Mouse (Mus musculus): ENCODE measurements around the gene Trim14. TPM values are rescaled to one million over a fixed set of nuclear protein-coding genes. Genes with fewer than 3 reads are reported as not detected.

Gene Trim14
- total and polyA plus RNA-seq, 3 experiments, result 11.6 to 35.4 (median 26.5) TPM

DNA sequence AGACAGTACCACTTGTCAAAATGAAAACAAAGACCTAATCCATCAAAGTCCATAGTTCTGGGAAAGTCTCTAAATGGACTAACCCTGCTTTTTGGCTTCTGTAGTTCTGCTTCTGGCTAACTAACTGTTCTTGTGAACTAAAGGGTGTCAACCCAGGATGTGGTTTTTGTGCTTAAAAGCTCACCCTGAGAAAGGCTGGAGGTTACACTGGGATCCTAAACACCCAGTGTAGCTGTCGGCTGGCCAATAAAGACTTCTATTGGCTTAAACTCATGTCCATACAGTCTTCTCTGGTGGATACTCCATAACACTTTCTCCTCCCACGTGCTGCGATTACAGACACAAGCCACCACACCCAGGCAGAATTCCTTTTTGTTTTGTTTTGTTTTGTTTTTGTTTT is 9.7 kb downstream of the Trim14 start:
- no peak overlapping the region for H3K4me3 ChIP-seq (replicated peaks in 1 of 3; ENCODE audit: low read depth in 2 of 3, low read length in 2 of 3, poor library complexity in 1 of 3)
- no peaks in the 10 kb centered on the region for H3K27me3 ChIP-seq (replicated peaks)
- peaks cover 68 to 78% of the 10 kb centered on the region in 2 experiments for H3K36me3 ChIP-seq (replicated peaks in 1 of 2; ENCODE audit: control insufficient read depth in 1 of 2, insufficient read depth in 1 of 2, low read length in 1 of 2)
- dilution Hi-C loops (cut with MboI; ENCODE audit: extremely low pct_ligation_motif_present, extremely low pct_unique_long_range_greater_than_20kb, low sequenced_read_pairs), result no loop called here
- in situ Hi-C loops (cut with MboI; ENCODE audit: low pct_ligation_motif_present, low pct_unique_long_range_greater_than_20kb, low sequenced_read_pairs), result no loop called here
- no peak overlapping the region for H3K27ac ChIP-seq (ENCODE audit: insufficient read depth, low read depth)
- no peak for DNase-seq (ENCODE audit: extremely low read depth)
- peaks cover 0 to 26% of the 10 kb centered on the region in 2 experiments; a peak in 3 of 4 replicates for H3K4me1 ChIP-seq (ENCODE audit: control insufficient read depth in 1 of 2, insufficient read depth in 2 of 2)
- TF ChIP-seq SMC3 (IDR thresholded peaks at IDR 0.05; ENCODE audit: low read depth, low read length) (no peak), POLR2A (IDR thresholded peaks at IDR 0.05; ENCODE audit: low read depth, low read length) (no peak), MAFK (IDR thresholded peaks at IDR 0.05; ENCODE audit: insufficient replicate concordance, low read length) (no peak), CTCF (conservative IDR thresholded peaks at IDR 0.05 in 1 of 2, IDR thresholded peaks at IDR 0.05 in 1 of 2; ENCODE audit: low read depth in 2 of 2, low read length in 2 of 2) (no peak), PAX5 (IDR thresholded peaks at IDR 0.05; ENCODE audit: low read length) (no peak), CHD1 (IDR thresholded peaks at IDR 0.05; ENCODE audit: low read depth, low read length) (no peak), ELF1 (IDR thresholded peaks at IDR 0.05; ENCODE audit: low read depth, low read length) (no peak), BHLHE40 (IDR thresholded peaks at IDR 0.05; ENCODE audit: low read depth, low read length) (no peak), E2F4 (IDR thresholded peaks at IDR 0.05; ENCODE audit: insufficient replicate concordance, low read depth, low read length) (no peak), USF1 (IDR thresholded peaks at IDR 0.05; ENCODE audit: low read depth, low read length) (no peak), MXI1 (IDR thresholded peaks at IDR 0.05; ENCODE audit: low read depth, low read length) (no peak), ZNF384 (IDR thresholded peaks at IDR 0.05; ENCODE audit: low read depth, low read length) (no peak), IRF4 (IDR thresholded peaks at IDR 0.05; ENCODE audit: low read depth, low read length) (no peak), EP300 (IDR thresholded peaks at IDR 0.05; ENCODE audit: low read length) (no peak), RCOR1 (conservative IDR thresholded peaks at IDR 0.05; ENCODE audit: low read depth, low read length) (no peak)
- H3K79me2 ChIP-seq (replicated peaks; ENCODE audit: control insufficient read depth, extremely low read depth, insufficient read depth, poor library complexity, severe bottlenecking), result peaks cover 2% of the 10 kb centered on the region; the same call in 1 of the 2 replicates
- H3K9me3 ChIP-seq (replicated peaks; ENCODE audit: low read length), result peaks cover 8% of the 10 kb centered on the region
- no peak overlapping the region for H3K9ac ChIP-seq (ENCODE audit: insufficient read depth, low read depth)
- H3K4me2 ChIP-seq (ENCODE audit: insufficient read depth, low read depth, poor library complexity, severe bottlenecking), result no peak overlapping the region

DNA sequence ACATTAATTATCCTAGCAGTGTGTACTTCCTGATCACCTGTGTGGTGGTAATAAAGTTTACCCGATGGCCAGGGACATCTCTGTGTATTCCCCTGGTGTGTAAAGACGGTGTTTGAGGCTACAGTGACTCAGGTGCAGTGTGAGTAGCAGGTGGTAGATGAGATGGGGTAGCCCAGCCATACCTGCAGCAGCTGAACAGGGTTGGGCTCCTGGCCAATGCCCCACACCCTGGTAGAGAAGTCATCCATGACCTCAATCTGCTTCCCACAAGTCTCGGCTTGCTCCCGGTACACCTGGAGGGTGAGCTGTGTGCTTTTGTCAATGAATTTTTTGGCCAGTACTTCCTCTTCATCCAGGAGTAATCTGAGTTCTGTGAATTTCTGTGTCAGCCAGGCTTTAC is 12.6 kb downstream of the Trim14 start:
- in situ Hi-C loops (cut with MboI; ENCODE audit: low pct_ligation_motif_present, low pct_unique_long_range_greater_than_20kb, low sequenced_read_pairs), result no loop called here
- peaks cover 0 to 12% of the 10 kb centered on the region in 2 experiments; a peak in 3 of 4 replicates for H3K4me1 ChIP-seq (ENCODE audit: control insufficient read depth in 1 of 2, insufficient read depth in 2 of 2)

More for the DNA sequence above, 12.6 kb downstream of the Trim14 start:
- H3K4me2 ChIP-seq (ENCODE audit: insufficient read depth, low read depth, poor library complexity, severe bottlenecking), result no peak overlapping the region
- H3K9me3 ChIP-seq (replicated peaks; ENCODE audit: low read length), result peaks cover 8% of the 10 kb centered on the region
- no peak overlapping the region for H3K27ac ChIP-seq (ENCODE audit: insufficient read depth, low read depth)
- H3K9ac ChIP-seq (ENCODE audit: insufficient read depth, low read depth), result no peak overlapping the region
- no peaks in the 10 kb centered on the region for H3K27me3 ChIP-seq (replicated peaks)
- dilution Hi-C loops (cut with MboI; ENCODE audit: extremely low pct_ligation_motif_present, extremely low pct_unique_long_range_greater_than_20kb, low sequenced_read_pairs), result no loop called here
- TF ChIP-seq MYC (IDR thresholded peaks at IDR 0.05; ENCODE audit: low read depth, low read length) (no peak), USF1 (IDR thresholded peaks at IDR 0.05; ENCODE audit: low read depth, low read length) (no peak), CHD2 (IDR thresholded peaks at IDR 0.05; ENCODE audit: low read length) (no peak), IRF4 (IDR thresholded peaks at IDR 0.05; ENCODE audit: low read depth, low read length) (no peak), GABPA (IDR thresholded peaks at IDR 0.05; ENCODE audit: insufficient replicate concordance, low read depth, low read length) (no peak), ZMIZ1 (IDR thresholded peaks at IDR 0.05; ENCODE audit: low read depth, low read length) (no peak), MXI1 (IDR thresholded peaks at IDR 0.05; ENCODE audit: low read depth, low read length) (no peak), UBTF (IDR thresholded peaks at IDR 0.05; ENCODE audit: low read depth, low read length) (no peak), BHLHE40 (IDR thresholded peaks at IDR 0.05; ENCODE audit: low read depth, low read length) (no peak), PAX5 (IDR thresholded peaks at IDR 0.05; ENCODE audit: low read length) (no peak), NELFE (IDR thresholded peaks at IDR 0.05; ENCODE audit: low read depth, low read length) (no peak), SMC3 (IDR thresholded peaks at IDR 0.05; ENCODE audit: low read depth, low read length) (no peak), KAT2A (IDR thresholded peaks at IDR 0.05; ENCODE audit: insufficient replicate concordance, low read length) (no peak), JUN (IDR thresholded peaks at IDR 0.05; ENCODE audit: insufficient read depth, low read depth, low read length) (no peak)
- H3K36me3 ChIP-seq (replicated peaks in 1 of 2; ENCODE audit: control insufficient read depth in 1 of 2, insufficient read depth in 1 of 2, low read length in 1 of 2), result peaks cover 68 to 76% of the 10 kb centered on the region in 2 experiments
- H3K79me2 ChIP-seq (replicated peaks; ENCODE audit: control insufficient read depth, extremely low read depth, insufficient read depth, poor library complexity, severe bottlenecking), result no peaks in the 10 kb centered on the region
- no peak for DNase-seq (ENCODE audit: extremely low read depth)
- H3K4me3 ChIP-seq (replicated peaks in 1 of 3; ENCODE audit: low read depth in 2 of 3, low read length in 2 of 3, poor library complexity in 1 of 3), result no peak overlapping the region

Measured in CH12.LX (cell line).